Mouse (Mus musculus): ENCODE measurements around the gene Cacna1c.

Gene Cacna1c

GRCm38 (mm10) chr6:119089173-119089572 is 107.0 kb downstream of the Cacna1c start:
- no peak for DNase-seq (ENCODE audit: low spot score)

DNA sequence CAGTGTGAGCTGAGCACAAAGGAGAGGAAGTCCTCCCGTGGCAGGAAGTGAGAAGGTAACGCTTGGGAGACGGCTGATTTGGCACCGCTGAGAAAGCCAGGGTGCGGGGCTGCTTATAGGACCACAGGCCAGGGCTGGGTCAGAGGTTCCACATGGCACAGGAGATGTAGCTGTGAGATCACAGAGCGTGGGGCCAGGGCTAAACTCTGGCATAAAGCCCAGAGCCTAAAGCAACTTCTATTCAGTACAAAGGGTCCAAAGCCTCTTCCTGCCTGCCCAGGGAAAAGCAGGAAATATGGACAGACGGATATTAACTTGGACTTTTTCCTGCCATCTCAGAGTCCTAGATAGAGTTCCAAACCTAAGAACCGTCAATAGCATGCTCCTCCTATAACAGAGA is 107.8 kb downstream of the Cacna1c start:
- DNase-seq (ENCODE audit: low spot score), result no peak

- DNase-seq (ENCODE audit: low spot score), result no peak
These were observed 108.3 kb downstream of the Cacna1c start for GRCm38 (mm10) chr6:119087919-119088318.

DNA sequence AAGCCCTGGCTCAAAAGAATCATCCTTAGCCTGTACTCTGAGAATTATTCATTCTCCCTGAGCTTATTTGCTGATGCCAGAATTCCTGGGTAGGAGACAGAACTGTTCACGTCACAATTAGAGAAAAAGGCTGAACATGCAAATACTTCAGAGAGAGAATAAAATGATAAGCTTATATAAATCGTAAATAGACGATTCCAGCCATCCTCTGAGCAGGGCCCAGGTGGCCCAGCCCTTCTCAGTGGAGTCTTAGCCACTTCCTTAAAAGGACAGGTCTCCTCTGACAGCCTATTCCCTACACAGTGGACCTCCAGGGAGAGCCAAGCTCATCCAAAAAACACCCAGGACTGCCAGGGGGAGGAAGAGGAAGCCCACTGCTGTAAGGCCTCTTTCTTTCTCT is 110.4 kb downstream of the Cacna1c start:
- DNase-seq (ENCODE audit: low spot score), result no peak

DNA sequence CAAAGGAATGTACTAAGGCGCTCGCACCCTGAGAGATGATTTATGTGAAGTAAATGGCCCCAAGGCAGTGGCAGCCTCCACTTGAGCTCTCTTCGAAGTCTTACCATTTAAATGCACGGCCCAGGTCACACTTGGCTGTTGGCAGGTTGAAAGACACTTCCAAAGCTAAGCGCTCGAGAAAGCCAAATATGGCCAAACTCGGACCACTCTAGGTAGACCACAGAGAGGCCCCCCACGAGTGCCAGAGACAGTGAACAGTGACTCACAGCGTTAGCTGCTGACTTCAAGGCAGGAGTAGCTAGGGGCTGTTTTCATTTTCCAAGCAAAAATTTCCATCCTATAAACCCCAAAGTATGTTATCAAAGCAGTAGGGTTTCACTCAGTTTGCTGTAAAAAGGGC is 111.7 kb downstream of the Cacna1c start:
- no peak for DNase-seq (ENCODE audit: low spot score)

DNA sequence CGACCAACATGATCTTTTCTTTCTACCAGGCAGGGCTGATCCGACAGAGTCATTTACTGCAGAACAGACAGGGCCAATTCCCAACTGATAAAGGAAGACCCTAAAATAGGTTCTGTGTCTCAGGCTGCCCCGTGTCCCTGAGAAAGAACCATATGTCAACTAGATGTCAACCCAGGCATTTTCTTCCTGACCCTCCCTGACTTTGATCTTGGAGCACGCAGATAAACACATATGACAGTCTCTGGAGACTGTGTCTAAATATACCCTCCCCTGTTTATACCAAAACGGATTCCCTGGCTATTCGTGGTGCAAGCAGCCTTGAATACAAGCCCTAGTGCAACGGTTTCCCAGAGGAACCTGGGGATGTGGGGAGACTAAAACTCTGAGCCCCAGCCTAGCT is 112.7 kb downstream of the Cacna1c start:
- no peak for DNase-seq (ENCODE audit: low spot score)

DNA sequence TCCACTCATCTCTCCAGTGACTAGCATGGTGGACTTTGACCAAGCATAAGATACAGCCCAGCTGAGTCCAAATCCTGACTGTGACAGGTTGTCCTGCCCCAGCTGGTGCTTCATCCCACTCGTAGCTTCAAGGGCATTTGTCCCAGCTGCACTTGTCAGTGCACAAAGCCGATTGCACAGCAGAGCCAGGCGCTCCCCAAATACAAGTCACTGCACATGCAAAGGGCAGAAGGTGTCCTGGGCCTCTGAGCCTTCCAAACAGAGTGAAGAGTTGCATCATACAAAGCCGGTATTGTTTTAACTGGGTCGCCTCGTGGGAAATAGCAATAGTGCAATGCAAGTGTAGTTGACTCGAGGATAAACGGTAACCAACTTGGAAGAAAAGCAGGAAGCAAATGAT is 113.6 kb downstream of the Cacna1c start:
- no peak for DNase-seq (ENCODE audit: low spot score)

DNA sequence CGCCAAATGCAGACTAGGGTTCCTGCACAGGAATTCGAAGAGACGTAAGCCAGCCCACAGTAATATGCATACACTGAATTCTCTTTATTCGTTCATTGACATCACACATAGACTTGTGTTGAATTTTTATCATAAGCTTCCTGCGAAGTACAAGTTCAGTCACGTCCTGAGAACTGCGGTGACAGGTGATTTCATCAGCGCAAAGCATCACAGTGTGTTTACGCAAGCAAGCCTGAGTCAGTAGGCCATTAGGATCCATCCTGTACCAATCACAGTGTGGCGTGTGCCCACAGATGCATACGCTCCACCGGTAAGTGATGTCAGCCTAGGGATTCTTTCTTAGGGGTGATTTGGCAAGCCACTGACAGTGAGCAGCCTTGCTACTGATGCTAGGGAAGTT is 114.6 kb downstream of the Cacna1c start:
- no peak for DNase-seq (ENCODE audit: low spot score)

GRCm38 (mm10) chr6:119079626-119080025 is 116.6 kb downstream of the Cacna1c start:
- no peak for DNase-seq (ENCODE audit: low spot score)

DNA sequence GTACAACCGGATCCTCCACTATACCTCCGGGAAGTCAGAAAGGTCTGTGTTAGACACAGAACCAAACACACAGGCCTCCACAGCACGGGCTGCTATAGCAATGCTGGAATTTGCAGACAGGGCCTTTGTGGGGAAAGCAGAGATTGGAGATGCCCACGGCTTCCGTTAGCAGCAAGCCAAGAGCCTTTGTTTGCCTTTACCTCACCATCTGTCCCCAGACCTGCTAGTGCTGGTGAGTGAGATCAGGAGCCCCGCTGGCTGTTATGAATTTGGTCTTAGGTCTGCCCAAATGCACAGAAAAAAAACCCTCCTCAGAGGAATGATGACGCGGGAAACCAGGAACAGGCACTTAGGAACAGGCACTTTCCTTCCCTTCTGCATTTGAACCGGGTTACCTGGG is 117.3 kb downstream of the Cacna1c start:
- no peak for DNase-seq (ENCODE audit: low spot score)

DNA sequence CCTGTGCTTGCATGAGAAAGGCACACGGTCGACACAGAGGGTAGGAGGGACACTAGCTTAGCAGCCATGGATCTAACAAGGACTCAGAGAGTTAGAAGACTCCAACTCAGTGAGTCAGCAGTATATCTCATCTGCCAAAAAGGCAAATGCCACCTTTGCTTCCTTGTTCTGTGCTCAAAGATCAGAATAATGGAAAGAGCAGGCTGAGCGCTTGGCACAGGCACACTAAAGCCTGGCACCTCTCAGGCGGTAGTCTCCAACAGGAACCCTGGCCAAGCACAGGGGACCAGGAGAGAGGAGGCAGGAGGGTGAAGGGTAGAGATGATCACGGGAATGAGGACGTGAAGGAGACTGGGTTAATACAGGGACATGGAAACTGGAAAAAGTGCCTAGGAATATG is 119.0 kb downstream of the Cacna1c start:
- DNase-seq (ENCODE audit: low spot score), result no peak

DNA sequence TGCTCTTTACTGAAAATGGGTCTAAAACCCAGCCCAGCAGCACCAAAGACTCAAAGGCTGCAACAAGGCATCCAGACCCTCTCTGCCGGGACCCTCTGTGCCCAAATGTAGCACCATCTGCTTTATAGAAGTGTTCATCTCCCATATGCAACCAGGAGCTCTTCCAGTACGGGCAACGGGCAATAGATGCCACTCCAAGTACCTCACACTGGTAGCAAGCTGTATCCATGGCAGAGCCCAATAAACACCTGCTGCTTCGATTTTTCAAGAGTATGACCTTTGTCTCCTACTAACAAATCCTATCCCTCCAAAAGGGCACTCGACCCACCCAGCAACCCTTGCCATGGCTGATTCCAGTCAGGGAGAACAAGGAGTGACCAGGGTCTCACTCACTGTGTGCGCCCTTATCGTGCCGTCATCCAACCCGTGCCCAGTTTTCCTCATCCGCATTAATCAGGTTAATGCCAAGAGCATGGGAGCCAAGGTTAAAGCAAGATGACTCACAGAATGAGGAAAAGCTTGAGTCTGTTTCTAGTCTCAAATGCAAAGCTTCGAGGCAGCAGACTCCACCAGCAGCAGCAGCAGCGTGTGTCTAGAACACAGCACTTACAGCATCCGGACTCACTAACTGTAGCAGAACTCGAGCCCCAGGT is 122.7 kb downstream of the Cacna1c start:
- no peak for DNase-seq (ENCODE audit: low spot score)

DNA sequence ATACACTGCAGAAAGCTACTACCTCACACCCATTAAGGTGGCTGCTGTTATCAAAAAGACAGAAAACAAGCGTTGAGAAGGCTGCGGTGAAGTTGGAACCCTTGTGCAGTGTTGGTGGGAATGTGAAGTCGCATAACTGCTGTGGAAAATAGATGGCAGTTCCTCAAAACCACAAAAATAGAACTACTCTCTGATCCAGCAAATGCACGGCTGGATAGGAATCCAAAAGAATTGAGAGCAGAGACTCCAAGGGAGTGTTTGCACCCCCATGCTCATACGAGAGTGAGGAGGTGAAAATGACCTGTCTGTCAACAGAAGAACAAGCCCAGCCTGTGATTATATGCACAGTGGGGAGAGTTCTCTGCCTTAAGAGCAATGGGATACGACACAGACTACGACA is 123.4 kb downstream of the Cacna1c start:
- DNase-seq (ENCODE audit: low spot score), result no peak

GRCm38 (mm10) chr6:119070771-119071170 is 125.4 kb downstream of the Cacna1c start:
- DNase-seq (ENCODE audit: low spot score), result no peak

GRCm38 (mm10) chr6:119070351-119070750 is 125.9 kb downstream of the Cacna1c start:
- DNase-seq (ENCODE audit: low spot score), result no peak

DNA sequence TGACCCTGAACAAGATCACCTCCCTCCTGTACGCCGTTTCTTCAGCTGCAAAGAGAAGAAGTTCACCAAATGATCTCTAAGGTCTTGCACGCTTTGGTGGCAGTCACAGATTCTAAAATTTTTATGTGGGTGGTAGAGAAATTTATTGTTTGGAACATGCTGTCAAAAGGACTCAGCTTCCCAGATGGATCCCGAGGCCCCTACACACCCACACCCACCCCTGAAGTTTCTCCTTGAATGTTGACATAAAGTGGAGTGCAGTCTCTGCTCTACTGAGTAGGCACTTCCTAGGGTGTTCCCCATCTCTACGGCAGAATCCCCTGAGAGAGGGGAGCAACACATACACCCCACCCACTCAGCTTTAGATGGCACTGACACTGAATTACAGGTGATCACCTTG is 127.1 kb downstream of the Cacna1c start:
- no peak for DNase-seq (ENCODE audit: low spot score)

DNA sequence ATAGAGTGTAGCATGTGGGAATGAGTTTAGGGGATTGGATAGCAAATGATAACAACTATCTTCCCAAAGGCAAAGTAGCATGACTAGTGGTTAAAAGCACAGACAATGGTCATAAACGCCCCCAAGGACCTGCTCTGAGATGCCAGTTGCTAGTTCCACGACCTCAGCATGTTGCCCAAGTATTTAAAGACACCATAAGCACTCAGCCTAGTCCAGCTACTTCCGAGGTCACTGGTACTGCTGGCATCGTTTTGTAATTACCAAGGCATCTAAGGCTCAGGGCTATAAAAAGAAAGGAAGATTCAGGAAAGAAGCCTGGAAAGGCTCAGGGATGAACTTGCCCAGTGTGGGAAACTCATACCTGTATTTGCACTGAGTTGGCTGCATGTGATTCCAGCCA is 127.6 kb downstream of the Cacna1c start:
- no peak for DNase-seq (ENCODE audit: low spot score)

GRCm38 (mm10) chr6:119064961-119065360 is 131.3 kb downstream of the Cacna1c start:
- no peak for DNase-seq (ENCODE audit: low spot score)

- no peak for DNase-seq (ENCODE audit: low spot score)
These were observed 131.8 kb downstream of the Cacna1c start for GRCm38 (mm10) chr6:119064430-119064829.

GRCm38 (mm10) chr6:119062695-119063094 is 133.5 kb downstream of the Cacna1c start:
- no peak for DNase-seq (ENCODE audit: low spot score)

DNA sequence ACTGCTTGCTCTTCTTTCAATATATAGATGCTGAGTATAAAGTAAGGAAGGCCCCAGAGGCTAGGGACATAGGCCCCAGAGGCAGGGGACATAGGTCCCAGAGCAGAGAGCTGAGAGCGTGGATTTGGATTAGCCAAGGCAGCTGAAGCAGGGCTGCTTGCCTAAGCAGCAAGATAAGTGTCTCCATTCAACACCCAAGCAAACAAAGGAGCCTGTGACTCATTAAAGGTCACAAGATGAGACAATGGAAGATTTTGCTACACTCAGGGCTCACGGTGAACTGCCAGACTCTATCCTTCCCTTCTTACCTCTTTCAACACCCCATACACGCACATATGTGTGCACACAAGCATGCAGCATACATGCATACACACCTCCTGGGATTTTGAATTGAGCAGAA is 137.3 kb downstream of the Cacna1c start:
- no peak for DNase-seq (ENCODE audit: low spot score)

- DNase-seq (ENCODE audit: low spot score), result no peak
These were observed 137.8 kb downstream of the Cacna1c start for GRCm38 (mm10) chr6:119058461-119058860.

DNA sequence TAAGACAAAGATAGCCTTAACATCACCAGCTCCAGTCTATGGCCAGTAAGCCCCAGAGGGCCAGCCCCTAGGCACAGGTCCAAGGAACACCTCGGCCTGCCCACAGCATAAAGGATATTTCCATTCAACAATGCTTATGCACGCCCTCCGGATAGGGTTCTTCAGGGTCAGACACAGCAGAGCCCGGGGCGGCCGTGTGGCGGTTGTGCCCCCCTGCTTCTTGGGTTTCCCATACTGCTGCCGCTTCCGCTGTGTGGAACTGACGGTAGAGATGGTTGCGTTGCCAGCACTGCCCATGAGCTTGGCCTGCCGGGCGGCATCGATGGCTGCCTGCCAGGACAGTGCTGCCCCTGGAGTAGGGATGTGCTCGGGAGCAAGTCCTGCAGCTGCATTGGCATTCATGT is 139.1 kb downstream of the Cacna1c start:
- DNase-seq (ENCODE audit: low spot score), result no peak

GRCm38 (mm10) chr6:119052801-119053200 is 143.4 kb downstream of the Cacna1c start:
- no peak for DNase-seq (ENCODE audit: low spot score)

GRCm38 (mm10) chr6:119052366-119052765 is 143.9 kb downstream of the Cacna1c start:
- no peak for DNase-seq (ENCODE audit: low spot score)
